Mouse (Mus musculus): ENCODE data around the gene Wnk2. TPM values are rescaled to one million over a fixed set of nuclear protein-coding genes. Genes with fewer than 3 reads are reported as not detected.

Wnk2 gene
- total RNA-seq, 2 experiments from 2014 or later: 112 to 118 TPM

- no peak for DNase-seq (ENCODE audit: low spot score in 2 of 2)
- intact Hi-C loops (cut with DNase I): no loop called here
Measured at GRCm38 (mm10) chr13:49180691-49181090, 32.9 kb upstream of the Wnk2 start.

DNA sequence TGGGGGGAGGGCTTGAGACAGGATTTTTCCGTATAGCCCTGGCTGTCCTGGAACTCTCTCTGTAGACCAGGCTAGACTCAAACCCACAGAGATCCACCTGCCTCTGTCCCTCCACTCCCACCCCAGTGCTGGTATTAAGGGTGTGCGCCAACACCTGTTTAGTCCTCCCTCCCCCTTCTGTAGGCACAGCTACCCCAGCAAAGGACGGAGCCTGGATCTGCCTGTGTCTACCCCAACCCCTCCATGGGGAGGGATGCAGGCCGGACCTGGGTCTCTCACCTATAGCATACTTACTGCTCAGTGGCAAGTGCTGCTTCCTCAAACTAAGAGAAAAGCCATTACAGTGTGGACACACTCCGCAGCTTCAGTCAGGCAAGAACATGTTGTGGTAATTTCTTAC lies 32.5 kb upstream of the Wnk2 start:
- DNase-seq (ENCODE audit: low spot score in 2 of 2): no peak
- intact Hi-C loops (cut with DNase I): no loop called here

- intact Hi-C loops (cut with DNase I): no loop called here
- peak; percentile 70 to 92 for DNase-seq (ENCODE audit: low spot score in 2 of 2)
Measured at GRCm38 (mm10) chr13:49178839-49179585, 31.2 kb upstream of the Wnk2 start.

- DNase-seq (ENCODE audit: low spot score in 2 of 2): no peak
- intact Hi-C loops (cut with DNase I): no loop called here
Measured at GRCm38 (mm10) chr13:49175509-49175908, 27.7 kb upstream of the Wnk2 start.

- intact Hi-C loops (cut with DNase I): loop anchor here (5.0 kb wide), 2 partner anchors 111 to 521 kb away; no protein-coding TSS in a partner anchor
- DNase-seq (ENCODE audit: low spot score in 2 of 2): peak; percentile 85 to 91
Measured at GRCm38 (mm10) chr13:49172971-49173596, 25.3 kb upstream of the Wnk2 start.

DNA sequence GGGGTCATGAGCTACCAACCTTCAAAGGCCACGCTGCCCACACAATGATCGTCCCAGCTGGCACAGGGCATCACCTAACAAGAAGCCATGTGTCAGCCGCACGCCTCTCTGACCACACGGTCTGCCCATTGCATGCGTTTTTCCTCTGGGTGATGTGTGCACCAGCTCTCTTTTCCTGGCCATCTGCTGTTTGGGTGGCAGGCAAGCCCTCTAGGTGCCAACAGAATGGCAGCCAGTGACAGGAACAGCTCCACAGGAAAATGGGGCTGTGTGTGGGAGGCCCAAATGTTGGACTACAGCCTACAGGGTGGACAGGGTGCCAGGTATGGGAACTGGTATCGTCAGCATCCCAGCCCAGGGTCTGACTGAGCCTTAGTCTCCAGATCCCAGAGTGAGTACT lies 24.5 kb upstream of the Wnk2 start:
- intact Hi-C loops (cut with DNase I): loop anchor here (5.0 kb wide), 2 partner anchors 110 to 520 kb away; no protein-coding TSS in a partner anchor
- peak; percentile 52 to 73 for DNase-seq (ENCODE audit: low spot score in 2 of 2)

- intact Hi-C loops (cut with DNase I): loop anchor here (5.0 kb wide), 2 partner anchors 109 to 519 kb away; no protein-coding TSS in a partner anchor
- DNase-seq (ENCODE audit: low spot score in 2 of 2): no peak
Measured at GRCm38 (mm10) chr13:49171729-49172128, 23.9 kb upstream of the Wnk2 start.

DNA sequence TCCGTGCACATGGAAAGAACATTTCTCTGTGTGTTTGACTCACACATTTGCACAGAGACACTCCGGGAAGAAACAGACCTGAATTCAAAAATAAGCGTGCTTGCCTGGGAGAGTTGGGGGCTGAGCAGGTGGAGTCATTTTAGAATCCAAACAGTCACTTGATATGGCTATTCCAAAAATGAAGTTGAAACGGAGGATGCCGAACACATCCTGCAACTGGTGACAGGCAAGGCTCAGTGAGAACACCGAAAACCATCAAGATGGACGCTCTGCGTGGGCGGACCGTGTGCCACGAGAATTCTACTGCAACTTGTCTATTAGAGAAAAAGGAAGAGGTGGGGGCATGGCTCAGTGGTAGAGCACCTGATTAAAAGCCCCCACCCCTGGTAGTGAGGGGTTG lies 22.8 kb upstream of the Wnk2 start:
- peak in 1 of 2 experiments; percentile 59 for DNase-seq (ENCODE audit: low spot score in 2 of 2)
- intact Hi-C loops (cut with DNase I): loop anchor here (5.0 kb wide), 2 partner anchors 108 to 518 kb away; no protein-coding TSS in a partner anchor

GRCm38 (mm10) chr13:49169448-49170207 lies 21.8 kb upstream of the Wnk2 start:
- intact Hi-C loops (cut with DNase I): loop anchor here (5.0 kb wide), 2 partner anchors 107 to 517 kb away; no protein-coding TSS in a partner anchor
- DNase-seq (ENCODE audit: low spot score in 2 of 2): peak; percentile 88 to 90

DNA sequence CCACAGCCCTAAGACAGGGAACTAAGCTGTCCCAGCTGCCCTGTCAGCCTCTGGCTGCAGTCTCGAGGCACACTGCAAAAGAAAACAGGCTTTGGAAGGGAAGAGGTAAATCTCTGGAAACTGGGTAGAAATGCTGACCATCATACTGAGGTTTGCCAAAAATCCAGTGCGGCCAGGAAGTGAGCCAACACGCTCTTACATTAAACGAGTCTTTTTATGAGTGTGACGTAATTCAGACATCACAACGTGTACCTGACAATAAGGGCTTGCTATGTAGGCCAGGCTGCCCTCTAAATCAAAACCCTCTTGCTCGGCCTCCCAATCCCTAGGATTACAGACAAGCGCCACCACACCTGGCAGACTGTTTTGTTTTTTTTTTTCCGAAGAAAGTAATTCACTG lies 19.3 kb upstream of the Wnk2 start:
- DNase-seq (ENCODE audit: low spot score in 2 of 2): no peak
- intact Hi-C loops (cut with DNase I): no loop called here

DNA sequence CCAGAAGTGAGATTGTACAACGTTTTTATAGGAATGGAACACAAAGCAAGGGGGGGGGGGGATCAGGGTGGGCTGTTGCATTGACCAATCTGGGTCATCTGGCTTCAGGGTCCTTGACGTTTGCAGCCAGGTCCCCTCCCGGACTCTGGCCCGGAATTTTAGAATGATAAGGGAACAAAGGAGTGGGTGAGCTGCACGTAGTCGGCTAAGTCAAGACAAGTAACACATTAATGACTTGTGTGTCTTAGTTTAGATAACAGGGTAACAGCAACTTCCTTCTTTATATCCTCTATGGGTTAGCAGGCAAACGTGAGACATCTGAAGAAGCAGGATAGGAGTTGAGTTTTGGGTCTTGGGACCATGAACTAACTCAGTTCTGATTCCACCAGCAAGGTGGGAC lies 15.8 kb upstream of the Wnk2 start:
- intact Hi-C loops (cut with DNase I): no loop called here
- DNase-seq (ENCODE audit: low spot score in 2 of 2): no peak

- intact Hi-C loops (cut with DNase I): no loop called here
- no peak for DNase-seq (ENCODE audit: low spot score in 2 of 2)
Measured at GRCm38 (mm10) chr13:49162722-49163121, 14.9 kb upstream of the Wnk2 start.

DNA sequence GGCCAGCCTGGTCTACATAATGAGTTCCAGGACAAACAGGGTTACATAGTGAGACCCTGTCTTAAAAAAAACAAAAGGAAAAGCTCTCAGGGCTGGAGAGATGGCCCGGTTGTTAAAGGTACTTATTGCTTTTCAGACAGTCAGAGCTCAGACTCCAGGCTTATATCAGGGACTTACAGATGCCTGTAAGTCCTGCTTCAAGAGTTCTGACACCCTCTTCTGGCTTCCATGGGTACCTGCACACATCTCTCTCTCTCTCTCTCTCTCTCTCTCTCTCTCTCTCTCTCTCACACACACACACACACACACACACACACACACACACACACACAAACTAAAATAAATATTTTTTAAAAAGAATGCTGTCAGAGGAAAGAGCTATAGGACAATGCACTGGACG lies 13.4 kb upstream of the Wnk2 start:
- DNase-seq (ENCODE audit: low spot score in 2 of 2): no peak
- intact Hi-C loops (cut with DNase I): no loop called here

- intact Hi-C loops (cut with DNase I): no loop called here
Measured at GRCm38 (mm10) chr13:49158040-49158713, 10.4 kb upstream of the Wnk2 start.

DNA sequence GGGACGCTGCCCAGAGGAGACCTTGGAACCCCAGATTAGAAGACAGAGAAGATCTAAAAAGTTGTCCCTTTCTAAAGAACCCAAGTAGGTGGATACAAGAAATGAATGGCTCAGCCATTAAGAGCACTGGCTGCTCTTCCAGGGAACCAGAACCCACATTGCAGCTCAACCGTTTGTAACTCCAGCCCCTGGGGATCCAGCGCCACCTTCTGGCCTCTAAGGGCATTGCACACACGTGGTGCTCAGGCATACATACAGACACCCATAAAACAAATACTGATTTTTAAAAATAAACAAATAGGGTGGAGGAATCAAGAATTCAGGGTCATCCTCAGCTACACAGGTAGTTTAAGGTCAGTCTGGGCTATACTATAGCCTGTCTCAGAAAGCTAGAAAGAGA lies 8.8 kb upstream of the Wnk2 start:
- intact Hi-C loops (cut with DNase I): no loop called here
- DNase-seq (ENCODE audit: low spot score in 2 of 2): no peak

More at GRCm38 (mm10) chr13:49158040-49158713, 10.4 kb upstream of the Wnk2 start:
- no peak for DNase-seq (ENCODE audit: low spot score in 2 of 2)

DNA sequence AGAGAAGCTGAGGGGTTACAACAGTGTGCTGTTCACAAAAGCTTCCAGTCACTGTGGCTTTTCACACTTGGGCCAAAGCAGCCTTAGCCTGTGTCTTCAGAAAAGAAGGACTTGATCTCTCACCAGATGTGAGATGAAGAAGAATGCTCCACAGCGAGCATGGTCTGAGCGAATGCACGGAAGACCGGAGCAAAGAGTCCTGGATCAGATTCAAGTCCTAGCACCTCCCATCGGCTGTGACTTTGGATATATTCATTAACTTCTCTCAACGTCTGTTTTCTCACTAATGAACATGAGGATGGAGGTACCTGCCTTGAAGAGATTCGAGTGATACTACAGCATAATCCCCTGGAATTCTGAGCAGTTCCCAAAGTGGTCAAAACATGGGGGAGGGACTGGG lies 6.8 kb upstream of the Wnk2 start:
- intact Hi-C loops (cut with DNase I): no loop called here
- no peak for DNase-seq (ENCODE audit: low spot score in 2 of 2)

DNA sequence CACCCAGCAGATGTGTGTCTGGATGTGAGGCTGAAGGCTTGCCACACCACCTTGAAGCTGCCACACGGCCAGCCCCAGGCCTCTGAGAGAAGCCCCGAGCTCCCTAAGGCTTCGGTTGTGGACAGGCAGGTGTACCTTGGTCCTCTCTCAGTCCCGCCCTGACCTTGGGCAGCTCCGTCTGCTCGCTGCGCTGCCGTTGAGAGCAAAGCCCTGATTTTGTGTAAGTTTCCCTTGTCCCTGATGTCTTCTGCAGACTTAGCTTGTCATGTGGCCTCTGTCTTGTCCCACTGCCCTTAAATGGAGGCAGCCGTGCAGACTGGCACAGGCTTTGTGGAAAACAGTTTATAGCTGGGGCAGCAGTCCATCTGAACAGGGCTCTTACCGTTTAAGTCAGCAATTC lies 6.2 kb upstream of the Wnk2 start:
- DNase-seq (ENCODE audit: low spot score in 2 of 2): no peak
- intact Hi-C loops (cut with DNase I): no loop called here

DNA sequence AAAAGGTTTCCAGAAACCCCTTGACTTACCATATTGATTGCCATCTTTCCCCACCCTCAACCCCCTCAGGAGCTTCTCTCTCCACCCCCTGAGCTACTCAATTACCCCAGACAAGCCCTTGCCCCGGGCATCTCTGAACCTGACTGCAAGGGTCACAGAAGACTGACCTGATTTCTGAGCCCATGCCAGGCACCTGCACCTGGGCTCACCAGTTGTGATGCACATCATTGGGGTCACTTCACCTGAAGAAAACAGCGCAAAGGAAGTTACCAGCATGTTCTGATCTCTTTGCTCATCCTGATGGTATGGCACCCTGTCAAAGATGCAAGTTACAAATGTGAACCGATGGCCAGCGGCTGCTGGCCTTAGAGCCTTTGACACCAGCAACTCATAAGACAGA lies 873 bp upstream of the Wnk2 start:
- intact Hi-C loops (cut with DNase I): loop anchor here (5.0 kb wide), 1 partner anchor 76 kb away; no protein-coding TSS in a partner anchor
- DNase-seq (ENCODE audit: low spot score in 2 of 2): no peak

Data from left cerebral cortex, postnatal 14 days (tissue).